Mouse (Mus musculus) kidney, adult 2 months (tissue): ENCODE data around the gene Prx. TPM values are rescaled to one million over a fixed set of nuclear protein-coding genes. Genes with fewer than 3 reads are reported as not detected.

Experiments
- DNase-seq: peaks from one replicate; pipeline ENCODE4 v3.0.0; 2021
- H3K27ac ChIP-seq: fragments of 200-500 bp; 2 replicates; pipeline ENCODE4 v1.5.1; 2012; ENCODE audit warnings: low read depth, low read length, control low read depth, inconsistent platforms; ENCODE audit not compliant: insufficient read depth
- H3K27me3 ChIP-seq: fragments of 200-500 bp; replicated peaks from 2 replicates; pipeline ENCODE4 v1.6.1; 2012; ENCODE audit warnings: mild to moderate bottlenecking, moderate library complexity, low read length, inconsistent platforms; ENCODE audit not compliant: control insufficient read depth, insufficient read depth
- H3K36me3 ChIP-seq: fragments of 200-500 bp; 2 replicates; pipeline ENCODE4 v1.6.1; 2012; ENCODE audit warnings: mild to moderate bottlenecking, moderate library complexity, low read length, inconsistent platforms; ENCODE audit not compliant: control insufficient read depth, insufficient read depth
- H3K4me1 ChIP-seq: fragments of 200-500 bp; 2 replicates; pipeline ENCODE4 v1.6.1; 2011; ENCODE audit warnings: low read length; ENCODE audit not compliant: control insufficient read depth, insufficient read depth
- H3K4me3 ChIP-seq: fragments of 200-500 bp; 2 replicates; pipeline ENCODE4 v1.5.1; 2011; ENCODE audit warnings: mild to moderate bottlenecking, low read depth, low read length, control low read depth; ENCODE audit not compliant: insufficient read depth
- CTCF ChIP-seq: fragments of 200-500 bp; conservative IDR thresholded peaks from 2 replicates; pipeline ENCODE4 v1.5.1; 2011; ENCODE audit warnings: low read depth, mild to moderate bottlenecking, control low read depth, low read length, moderate library complexity, mixed read lengths; ENCODE audit not compliant: insufficient read depth, insufficient read length
- POLR2A ChIP-seq: fragments of 200-500 bp; IDR thresholded peaks from one replicate; pipeline ENCODE4 v1.6.1; 2011; ENCODE audit warnings: low read depth, low read length, control low read depth
- WGBS: fragments of 180-500 bp; shearing (Covaris S2); methylation state at CpG from one replicate; pipeline ENCODE4 v1.1.7; 2018; 5-methylcytosine and 5-hydroxymethylcytosine counted together
- polyA plus RNA-seq: library from polyadenylated mRNA; depleted of rRNA; stranded (reverse); fragments of >200 nt; gene quantifications from 2 replicates; pipeline ENCODE4 v1.2.3, GENCODE M21; 2012

The Prx gene
- polyA plus RNA-seq, 1 experiment, result 1.2 TPM

DNA sequence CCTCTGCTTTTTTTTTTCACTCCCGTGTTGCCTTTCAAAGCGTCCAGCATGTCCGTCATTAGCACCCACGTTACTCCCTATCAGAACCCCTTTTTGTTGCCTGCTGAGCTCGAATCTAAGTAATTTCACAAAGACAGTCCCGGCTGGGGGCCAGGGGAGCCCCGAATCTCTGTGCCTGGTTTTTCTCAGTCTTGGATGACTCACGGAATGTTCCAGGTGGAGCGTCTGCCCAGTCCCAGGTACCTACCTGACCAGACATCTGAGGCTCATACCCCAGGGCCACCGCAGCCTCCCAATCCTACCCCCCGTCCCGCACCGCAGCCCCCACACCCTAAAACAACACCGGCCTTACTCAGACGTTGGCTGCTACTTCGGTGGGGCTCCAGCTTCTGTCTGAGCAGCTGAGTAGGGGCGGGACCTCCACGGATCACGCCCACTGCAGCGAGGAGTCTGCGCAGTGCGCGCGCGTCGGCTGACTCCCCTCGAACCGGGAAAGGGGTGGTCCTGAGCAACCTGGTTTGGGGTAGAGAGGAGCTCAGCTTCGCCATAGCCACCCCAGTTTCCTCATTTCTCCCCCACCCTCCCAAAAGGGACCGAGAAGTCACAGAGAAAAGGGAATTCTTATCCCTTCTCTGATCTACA is 43.4 kb downstream of the Prx start:
- DNase-seq, result peak; percentile 78
- no peaks in the 10 kb centered on the region for H3K27me3 ChIP-seq
- peak overlapping the region; percentile 55 for H3K4me3 ChIP-seq
- under 1% methylated on average over 30 of the region's 30 CpGs for WGBS
- no peaks in the 10 kb centered on the region for H3K36me3 ChIP-seq
- H3K4me1 ChIP-seq, result no peaks in the 10 kb centered on the region
- TF ChIP-seq CTCF, result no peak
- TF ChIP-seq POLR2A, result no peak
- H3K27ac ChIP-seq, result no peak overlapping the region

DNA sequence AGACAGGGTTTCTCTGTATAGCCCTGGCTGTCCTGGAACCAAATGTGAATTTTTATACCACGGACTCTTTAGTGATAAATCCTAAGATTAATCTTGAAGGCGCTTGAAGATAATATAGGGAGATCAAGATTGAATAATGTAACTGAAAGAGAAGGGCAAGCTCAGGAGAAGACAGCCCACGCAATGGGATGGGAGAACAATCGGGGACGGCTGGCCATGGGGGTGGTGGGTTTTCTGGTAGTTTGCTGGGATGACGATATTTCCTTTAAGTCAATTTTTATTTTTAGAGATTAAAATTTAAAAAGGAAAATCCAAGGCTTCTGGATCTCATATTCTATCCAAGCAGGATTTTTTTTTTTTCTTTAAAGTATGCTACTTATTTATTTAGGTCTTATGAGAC is 43.9 kb downstream of the Prx start:
- Histone ChIP-seq H3K27me3 (no peaks in the 10 kb centered on the region), H3K4me3 (no peak overlapping the region), H3K36me3 (no peaks in the 10 kb centered on the region), H3K27ac (no peak overlapping the region), H3K4me1 (no peaks in the 10 kb centered on the region)
- WGBS, result 30% methylated on average over 6 of the region's 6 CpGs
- no peak for TF ChIP-seq POLR2A
- TF ChIP-seq CTCF, result no peak
- no peak for DNase-seq

DNA sequence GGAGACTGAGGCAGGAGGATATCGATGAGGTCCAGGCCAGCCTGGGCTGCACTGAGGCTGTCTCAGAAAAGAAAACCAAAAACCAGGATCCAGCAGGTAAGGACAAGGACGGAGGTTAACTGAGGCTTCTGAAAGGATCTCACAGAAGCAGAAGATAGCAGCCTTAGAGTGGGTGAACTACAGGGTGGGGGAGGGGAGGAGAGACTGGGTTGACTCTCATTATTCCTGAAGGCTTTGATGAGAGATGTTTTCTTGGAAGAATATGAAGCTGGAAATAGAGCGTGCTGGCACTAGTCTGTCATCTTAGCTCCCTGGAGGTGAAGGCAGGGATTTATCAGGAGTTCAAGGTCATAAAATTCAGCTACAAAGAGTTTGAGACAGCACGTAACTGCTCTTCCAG is 44.7 kb downstream of the Prx start:
- H3K36me3 ChIP-seq, result no peaks in the 10 kb centered on the region
- no peak overlapping the region for H3K4me3 ChIP-seq
- H3K4me1 ChIP-seq, result no peaks in the 10 kb centered on the region
- TF ChIP-seq CTCF (no peak), POLR2A (no peak)
- no peak for DNase-seq
- 89% methylated on average over 4 of the region's 4 CpGs for WGBS
- no peaks in the 10 kb centered on the region for H3K27me3 ChIP-seq
- H3K27ac ChIP-seq, result no peak overlapping the region

DNA sequence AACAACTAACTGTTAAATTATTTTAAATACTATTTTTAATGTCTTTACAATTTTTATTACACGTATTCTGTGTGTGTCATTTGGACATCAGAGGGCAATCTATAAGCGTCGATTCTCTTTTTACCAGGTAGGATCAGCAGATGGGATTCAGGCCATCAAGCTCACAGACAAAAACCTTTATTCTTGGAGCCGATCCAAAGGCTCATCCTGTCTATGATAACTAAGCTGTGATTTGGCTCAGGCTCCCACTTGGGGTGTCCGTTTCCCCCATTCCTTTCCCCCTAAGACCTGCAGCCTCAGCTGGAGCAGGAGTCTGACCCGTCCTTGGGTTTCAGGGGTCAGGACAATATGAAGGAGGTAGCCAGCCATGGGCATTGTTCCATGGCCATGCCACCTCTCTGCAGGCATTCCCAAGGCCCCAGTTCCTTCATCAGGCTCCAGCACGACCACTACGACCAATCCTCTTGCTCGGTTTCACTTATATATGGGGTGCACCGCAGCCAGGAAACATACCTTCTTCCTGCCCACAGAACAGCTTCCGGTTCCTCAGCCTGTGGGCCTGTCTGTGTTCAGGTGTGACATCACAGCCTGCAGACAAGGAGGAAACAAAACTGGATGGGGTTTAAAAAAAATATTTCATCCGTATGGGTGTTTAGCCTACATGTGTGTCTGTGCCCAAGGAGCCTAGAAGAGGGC is 45.7 kb downstream of the Prx start:
- Histone ChIP-seq H3K36me3 (no peaks in the 10 kb centered on the region), H3K27me3 (no peaks in the 10 kb centered on the region), H3K4me1 (no peaks in the 10 kb centered on the region), H3K4me3 (no peak overlapping the region), H3K27ac (no peak overlapping the region)
- 74% methylated on average over 12 of the region's 12 CpGs for WGBS
- no peak for DNase-seq
- TF ChIP-seq CTCF (no peak), POLR2A (no peak)

DNA sequence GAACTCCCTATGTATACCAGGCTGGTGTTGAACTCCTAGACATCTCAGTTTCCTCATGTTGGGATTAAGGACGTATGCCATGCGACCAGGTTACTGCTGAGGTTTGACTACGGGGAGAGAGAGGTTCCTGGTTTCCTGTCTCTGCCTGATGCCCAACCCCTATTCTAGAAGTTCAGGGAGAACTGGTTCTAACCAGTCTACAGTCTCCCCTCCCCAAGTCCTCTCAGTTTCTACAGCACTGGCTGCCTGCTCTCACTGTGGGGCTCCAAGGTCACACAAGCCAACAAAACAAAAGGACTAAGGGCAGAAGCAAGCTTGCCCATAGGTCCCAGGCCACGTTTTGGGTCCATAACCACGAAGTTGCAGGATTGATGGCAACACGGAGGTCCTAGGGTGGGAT is 50.5 kb downstream of the Prx start:
- TF ChIP-seq CTCF (no peak), POLR2A (no peak)
- 54% methylated on average over 6 of the region's 6 CpGs for WGBS
- H3K27ac ChIP-seq, result peak overlapping the region; percentile 13; the same call in 1 of the 2 replicates
- no peaks in the 10 kb centered on the region for H3K27me3 ChIP-seq
- no peak overlapping the region for H3K4me3 ChIP-seq
- H3K36me3 ChIP-seq, result no peaks in the 10 kb centered on the region
- DNase-seq, result peak; percentile 23
- H3K4me1 ChIP-seq, result peaks cover 4% of the 10 kb centered on the region; the same call in 1 of the 2 replicates

DNA sequence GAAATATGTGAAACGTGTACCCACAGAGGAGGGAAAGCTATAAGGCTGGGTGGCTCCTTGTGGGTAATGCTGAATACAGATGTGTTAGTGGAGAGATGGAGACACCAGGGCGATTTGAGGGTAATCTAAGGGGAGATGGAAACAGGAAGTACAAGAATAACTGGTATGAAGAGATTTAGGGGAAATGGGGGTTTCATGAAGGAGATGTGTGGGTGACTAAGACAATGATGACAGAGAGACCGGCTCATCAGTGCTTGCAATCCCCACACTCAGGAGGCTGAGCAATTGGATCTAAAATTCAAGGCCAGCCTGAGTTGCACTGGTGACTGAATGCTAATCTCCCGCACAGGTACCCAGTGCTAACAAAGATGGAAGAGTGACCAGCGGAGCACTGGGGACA is 52.9 kb downstream of the Prx start:
- Histone ChIP-seq H3K4me1 (peaks cover 4% of the 10 kb centered on the region; the same call in 1 of the 2 replicates), H3K27ac (no peak overlapping the region; the same call in 1 of the 2 replicates), H3K36me3 (no peaks in the 10 kb centered on the region), H3K4me3 (peak overlapping the region; percentile 7), H3K27me3 (no peaks in the 10 kb centered on the region)
- TF ChIP-seq CTCF, result no peak
- no peak for TF ChIP-seq POLR2A
- DNase-seq, result no peak
- 48% methylated on average over 5 of the region's 5 CpGs for WGBS

DNA sequence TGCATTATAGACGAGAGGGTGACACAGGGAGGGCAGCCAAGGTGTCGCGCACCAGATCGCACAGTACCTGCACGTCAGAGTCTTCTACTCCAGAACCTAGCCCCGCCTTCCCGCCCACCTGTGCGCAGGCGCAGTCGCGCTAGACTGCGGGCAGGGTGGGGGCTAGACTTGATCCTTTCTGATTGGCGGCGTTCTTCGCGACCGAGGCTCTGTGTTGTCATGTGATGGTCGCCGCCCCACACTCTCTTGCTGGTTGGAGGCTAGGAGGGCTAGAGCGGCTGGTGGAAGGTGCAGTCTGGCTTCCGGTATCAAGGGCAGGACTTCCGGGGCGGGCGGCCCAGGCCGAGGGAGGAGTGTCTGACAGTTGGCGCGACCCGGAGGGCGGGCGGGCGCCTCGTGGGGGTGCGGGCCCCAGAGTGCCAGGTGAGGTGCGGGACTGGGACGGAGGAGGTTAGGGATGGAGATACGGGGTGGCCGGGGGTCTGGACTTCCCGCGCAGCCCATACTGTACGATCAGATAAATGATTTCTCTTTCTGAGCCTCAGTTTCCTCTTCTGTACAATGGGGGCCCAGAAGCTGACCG is 53.9 kb downstream of the Prx start, which contains the start of the genes Pld3 and 2310022A10Rik:
Pld3 (minus strand) TSS at position 288 of the 583 bp plus-strand sequence.
2310022A10Rik (plus strand) TSS at position 303 of the 583 bp plus-strand sequence.
- Histone ChIP-seq H3K4me1 (peaks cover 4% of the 10 kb centered on the region; the same call in 1 of the 2 replicates), H3K4me3 (peak within 1 kb of the TSS; percentile 80), H3K27ac (peak within 1 kb of the TSS; percentile 72), H3K36me3 (no peaks in the 10 kb centered on the region), H3K27me3 (no peaks in the 10 kb centered on the region)
- DNase-seq, result peak; percentile 99
- whole genome bisulfite sequencing, result under 1% methylated on average over 41 of the region's 41 CpGs
- TF ChIP-seq POLR2A (peak; percentile 58), CTCF (no peak)
